Mouse (Mus musculus) granulocyte monocyte progenitor cell, adult 5-6 weeks (primary cell): ENCODE results near the gene Crtap. TPM values are rescaled to one million over a fixed set of nuclear protein-coding genes. Genes with fewer than 3 reads are reported as not detected.
"Not testable (repeated sequence)": the region's sequence is repeated elsewhere in the genome, so short reads cannot be mapped to it uniquely, and the experiment has no call there.

Experiments
- ATAC-seq: replicated peaks from 2 replicates; pipeline ENCODE4 v1.8.0; 2016; ENCODE audit warnings: mild to moderate bottlenecking, moderate TSS enrichment, inconsistent platforms; ENCODE audit not compliant: poor library complexity, severe bottlenecking
- total RNA-seq, 2 experiments: library from RNA; stranded (forward) in 1 of 2; stranded (reverse) in 1 of 2; fragments of 200-712, 200-1000 nt in 1 of 2; fragments of >200 nt in 1 of 2; fragmentation: Nextera tagmentation in 1 of 2; gene quantifications; 2 replicates each; pipeline ENCODE4 v1.2.3; 2014 to 2017

The Crtap gene
- total RNA-seq, 2 experiments from 2014 or later, result 21.4 to 55.2 TPM

DNA sequence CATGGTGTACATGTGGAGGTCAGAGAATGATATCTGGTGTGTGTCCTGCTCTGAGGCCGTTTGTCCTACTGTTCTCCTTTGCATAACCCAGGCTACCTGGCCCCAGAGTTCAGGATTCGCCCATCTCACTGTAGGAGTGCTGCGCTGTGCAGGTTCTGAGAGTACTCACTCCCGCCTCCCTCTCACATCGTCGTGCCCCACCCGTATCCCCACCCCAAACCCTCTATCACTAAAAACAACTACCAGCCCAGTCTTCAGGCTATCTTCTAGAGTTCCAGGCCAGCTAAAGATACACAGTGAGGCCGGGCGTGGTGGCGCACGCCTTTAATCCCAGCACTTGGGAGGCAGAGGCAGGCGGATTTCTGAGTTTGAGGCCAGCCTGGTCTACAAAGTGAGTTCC, 9.2 kb upstream of the Crtap start:
- ATAC-seq, result no peak

GRCm38 (mm10) chr9:114395258-114395657, 4.8 kb upstream of the Crtap start:
- ATAC-seq, result 0 out of 2 replicates have a peak, but pooled peaks have one; percentile 20

GRCm38 (mm10) chr9:114394677-114395076, 4.2 kb upstream of the Crtap start:
- peak; percentile 16 for ATAC-seq

DNA sequence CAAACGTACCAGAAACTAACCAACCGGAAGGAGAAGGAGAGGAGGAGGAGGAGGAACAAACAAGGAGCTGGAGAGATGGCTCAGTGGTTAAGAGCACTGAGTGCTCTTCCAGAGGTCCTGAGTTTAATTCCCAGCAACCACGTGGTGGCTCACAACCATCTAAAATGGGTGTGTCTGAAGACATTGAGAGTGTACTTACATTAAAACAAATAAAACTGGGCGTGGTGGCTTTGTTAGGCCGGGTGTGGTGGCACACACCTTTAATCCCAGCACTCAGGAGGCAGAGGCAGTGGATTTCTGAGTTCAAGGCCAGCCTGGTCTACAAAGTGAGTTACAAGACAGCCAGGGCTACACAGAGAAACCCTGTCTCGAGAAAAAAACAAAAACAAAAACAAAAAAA, 3.7 kb upstream of the Crtap start:
- not testable (repeated sequence) for ATAC-seq

GRCm38 (mm10) chr9:114390749-114391075, 237 bp upstream of the Crtap start:
- ATAC-seq, result no peak

- peak; percentile 33 for ATAC-seq
Measured at GRCm38 (mm10) chr9:114389371-114389904, 1.0 kb downstream of the Crtap start.

DNA sequence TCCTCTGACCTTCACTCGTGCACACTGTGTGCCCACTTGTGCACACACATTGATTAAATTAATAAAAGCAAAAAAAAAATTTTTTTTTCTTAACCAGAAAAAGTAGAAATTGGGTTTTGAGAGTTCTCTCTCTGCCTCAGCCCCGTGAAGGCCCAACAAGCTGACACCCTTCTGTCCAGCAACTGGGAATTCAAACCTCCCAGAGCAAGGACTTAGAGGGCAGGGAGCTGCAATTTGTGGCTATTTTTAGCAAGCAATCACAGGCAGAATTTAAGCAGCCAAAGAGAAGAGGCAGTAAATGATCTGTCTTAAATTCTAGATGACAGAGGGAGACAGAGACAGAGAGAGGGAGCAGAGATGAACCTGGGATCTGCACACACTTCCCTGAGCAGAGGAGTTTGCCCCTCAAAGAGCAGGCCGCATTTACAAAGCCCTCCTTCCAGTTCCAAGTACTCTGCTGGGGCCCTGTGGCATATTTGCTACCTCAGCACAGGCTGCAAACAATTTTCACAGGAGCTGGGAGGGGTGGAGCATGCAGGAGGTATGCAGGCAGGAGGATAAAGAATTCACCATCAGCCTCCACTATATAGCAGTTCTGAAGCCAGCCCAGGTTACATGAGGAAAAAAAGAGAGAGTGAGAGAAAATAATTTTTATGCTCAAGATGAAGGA, 1.6 kb downstream of the Crtap start:
- ATAC-seq, result no peak

DNA sequence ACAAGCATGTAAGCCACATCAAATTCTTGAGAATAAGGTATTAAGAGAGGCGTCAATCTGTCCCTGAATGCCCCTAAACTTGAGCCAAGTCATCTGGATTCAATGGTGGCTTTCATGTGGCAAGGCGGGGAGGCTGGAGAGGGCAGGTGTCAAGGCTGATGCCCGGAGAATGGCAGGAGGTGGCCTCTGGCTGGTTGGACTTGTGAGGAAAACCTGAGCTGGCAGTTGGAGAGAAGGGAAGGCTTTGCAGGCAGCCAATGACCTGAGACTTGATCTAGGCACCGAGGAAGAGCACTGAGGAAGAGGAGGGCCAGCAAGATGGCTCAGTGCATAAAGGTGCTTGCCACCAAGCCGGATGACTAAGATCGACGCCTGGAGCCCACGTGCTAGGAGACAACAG, 2.2 kb downstream of the Crtap start:
- ATAC-seq, result no peak

DNA sequence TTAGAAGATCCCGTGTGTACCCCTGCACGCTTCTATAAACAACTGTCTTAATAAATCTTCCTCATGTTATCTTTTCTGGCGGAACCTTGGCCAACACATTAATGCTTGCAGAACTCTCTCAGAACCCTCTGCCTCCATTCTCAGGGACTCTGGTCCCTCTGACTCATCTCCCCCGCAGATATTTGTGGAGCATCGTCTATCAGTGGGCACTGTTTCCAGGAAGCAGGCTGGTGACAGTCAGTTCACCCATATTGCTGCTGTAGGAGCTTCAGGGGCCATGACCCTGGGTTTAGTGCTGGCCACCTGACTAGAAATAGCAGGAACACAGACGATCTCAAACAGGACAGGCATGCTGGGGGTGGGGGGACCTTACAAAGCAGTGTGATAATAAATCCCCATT, 3.4 kb downstream of the Crtap start:
- no peak for ATAC-seq

DNA sequence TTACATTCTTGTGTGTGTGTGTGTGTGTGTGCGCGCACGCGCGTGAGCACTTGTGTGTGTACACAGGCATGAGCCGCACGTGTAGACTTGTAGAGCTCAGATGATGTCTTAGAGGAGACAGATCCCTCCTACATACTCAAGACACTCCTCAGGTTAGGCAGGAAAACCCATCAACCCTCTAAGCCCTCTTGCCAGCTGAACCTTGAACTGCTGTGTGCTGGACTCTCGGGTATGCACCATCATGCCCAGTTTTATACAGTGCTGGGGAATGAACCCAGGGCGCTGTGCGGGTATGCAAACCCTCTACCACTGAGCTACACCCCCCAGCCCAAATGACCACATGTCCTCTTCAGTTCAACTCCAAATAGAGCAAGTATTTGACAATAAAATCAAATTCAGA, 5.3 kb downstream of the Crtap start:
- no peak for ATAC-seq

- ATAC-seq, result no peak
Measured at GRCm38 (mm10) chr9:114384691-114385090, 5.8 kb downstream of the Crtap start.

GRCm38 (mm10) chr9:114382936-114383710, 7.4 kb downstream of the Crtap start:
- ATAC-seq, result no peak

GRCm38 (mm10) chr9:114380881-114381733, 9.4 kb downstream of the Crtap start:
- peak; percentile 74 for ATAC-seq

DNA sequence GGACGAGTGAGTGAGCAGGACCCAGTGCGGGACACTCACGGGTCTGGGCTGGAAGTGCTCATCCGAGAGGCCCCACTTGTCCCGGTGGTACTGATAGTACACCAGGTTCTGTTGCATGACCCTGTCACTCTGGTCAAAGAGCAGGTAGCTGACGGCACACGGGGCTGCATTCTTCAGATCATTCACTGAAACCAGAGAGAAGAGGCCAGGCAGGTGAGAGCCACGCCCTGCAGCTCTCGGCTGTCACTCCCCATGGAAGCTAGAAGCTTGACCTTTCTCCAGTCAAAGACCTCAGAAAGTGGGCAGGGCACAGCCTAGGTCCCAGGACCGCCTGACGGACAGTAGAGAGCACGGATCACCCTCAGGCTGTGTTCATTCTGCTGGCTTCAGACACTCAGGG, 10.6 kb downstream of the Crtap start:
- ATAC-seq, result no peak

DNA sequence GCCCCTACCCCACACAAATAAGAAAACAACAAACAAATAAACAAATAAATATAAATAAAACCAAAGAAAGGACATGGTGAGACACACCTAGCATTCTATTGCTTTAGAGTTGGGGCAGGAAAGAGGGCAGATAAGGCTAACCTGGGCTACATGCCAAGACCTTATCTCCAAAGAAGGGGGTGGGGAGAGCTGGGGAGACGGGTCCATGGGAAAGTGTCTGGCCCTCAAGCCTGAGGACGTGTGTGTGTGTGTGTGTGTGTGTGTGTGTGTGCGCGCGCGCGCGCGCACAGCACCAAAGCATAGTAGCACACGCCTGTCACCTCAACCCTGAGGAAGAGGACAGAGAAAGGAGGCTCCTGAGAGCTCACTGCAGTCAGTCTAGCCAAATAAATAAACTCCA, 13.3 kb downstream of the Crtap start:
- ATAC-seq, result no peak

DNA sequence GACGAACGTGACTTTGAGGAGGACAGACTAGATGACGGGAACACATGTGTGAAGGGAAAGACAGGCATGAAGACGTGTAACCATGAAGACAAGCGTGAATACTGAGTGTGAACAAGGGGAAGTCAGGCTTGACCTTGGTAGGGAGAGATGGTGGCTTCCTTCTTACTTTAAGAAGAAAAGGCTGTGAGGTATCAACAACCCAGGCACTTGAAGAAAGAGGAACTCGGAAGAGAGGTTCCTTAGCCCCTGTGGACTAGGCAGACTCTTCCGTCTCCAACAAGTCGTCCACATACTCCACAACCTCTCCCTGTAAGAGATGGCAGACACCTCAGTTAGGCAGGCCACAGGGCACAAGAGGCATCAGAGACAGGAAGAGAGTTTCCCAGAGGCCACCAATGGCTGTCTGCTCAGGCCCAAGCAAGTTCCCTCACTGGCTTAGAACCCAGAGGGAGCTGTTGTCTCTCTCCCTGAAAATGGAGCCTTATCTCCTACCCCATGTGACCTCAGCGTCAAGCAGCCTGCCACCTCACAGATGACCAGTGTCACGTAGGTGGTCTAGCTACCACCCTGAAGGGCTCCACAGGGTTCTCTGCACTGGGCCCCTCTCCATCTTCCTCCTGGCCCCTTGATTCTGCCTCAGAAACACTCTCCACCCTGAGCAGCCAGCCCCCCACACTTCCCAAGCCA, 15.1 kb downstream of the Crtap start:
- peak; percentile 52 for ATAC-seq

GRCm38 (mm10) chr9:114371717-114372116, 18.8 kb downstream of the Crtap start:
- 0 out of 2 replicates have a peak, but pooled peaks have one; percentile 18 for ATAC-seq

DNA sequence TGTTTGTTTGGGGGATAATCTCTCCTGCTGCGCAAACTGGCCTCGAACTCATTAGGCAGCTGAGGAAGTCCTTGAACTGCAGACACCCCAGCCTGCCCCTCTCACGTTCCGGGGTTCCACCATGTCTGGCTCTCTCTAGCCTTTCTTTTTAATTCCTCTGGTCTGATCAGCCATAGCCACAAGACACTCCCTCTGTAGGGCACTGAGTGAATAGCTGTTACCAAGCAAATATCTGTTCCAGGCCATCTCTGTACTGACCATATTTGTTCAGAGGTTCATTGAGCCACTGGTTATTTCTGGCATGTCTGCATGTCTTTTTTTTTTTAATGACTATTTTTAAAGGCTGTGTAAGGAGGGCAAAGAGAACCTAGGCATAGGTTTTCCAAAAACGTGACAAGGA, 21.1 kb downstream of the Crtap start:
- peak; percentile 50 for ATAC-seq

GRCm38 (mm10) chr9:114368471-114368858, 22.0 kb downstream of the Crtap start:
- peak; percentile 1 for ATAC-seq

- ATAC-seq, result peak; percentile 82
Measured at GRCm38 (mm10) chr9:114367783-114368470, 22.5 kb downstream of the Crtap start.
